Mouse (Mus musculus) forelimb bud, embryonic 11.5 days (tissue): ENCODE results near the gene Krtap16-1.

ENCODE experiments used
- DNase-seq: peaks from one replicate; pipeline ENCODE4 v3.0.0-alpha.2; 2012; ENCODE audit warnings: low read depth, low spot score

The Krtap16-1 gene

GRCm38 (mm10) chr11:99964213-99964612 lies 22.2 kb downstream of the Krtap16-1 start:
- DNase-seq: no peak

- DNase-seq: no peak
These were observed 38.2 kb downstream of the Krtap16-1 start, which contains the start of gene Krtap9-5 for GRCm38 (mm10) chr11:99948175-99948574. TSS of gene Krtap9-5 (plus strand) at chr11:99948475.

- DNase-seq: no peak
These were observed 48.6 kb downstream of the Krtap16-1 start for GRCm38 (mm10) chr11:99937751-99938264.

- no peak for DNase-seq
These were observed 50.4 kb downstream of the Krtap16-1 start, which contains the start of gene Krtap31-2 for GRCm38 (mm10) chr11:99935991-99936390. TSS of gene Krtap31-2 (plus strand) at chr11:99936291.
